Mouse (Mus musculus) neural tube, embryonic 14.5 days (tissue): ENCODE measurements around the gene Terb2. TPM values are rescaled to one million over a fixed set of nuclear protein-coding genes. Genes with fewer than 3 reads are reported as not detected.

ENCODE experiments used
- ATAC-seq: fragments of 200-750 bp; cut with Nextera tagmentation; 2 replicates; pipeline ENCODE4 v1.8.0; 2017; ENCODE audit warnings: low read depth, mild to moderate bottlenecking, moderate TSS enrichment, moderate library complexity
- H3K27ac ChIP-seq: fragments of 300-500 bp; sonication (generic); 2 replicates; pipeline ENCODE4 v1.5.1; 2014; ENCODE audit warnings: low read depth, mild to moderate bottlenecking, control low read depth, low read length, moderate library complexity, mixed read lengths
- H3K27me3 ChIP-seq: fragments of 300-500 bp; sonication (generic); 2 replicates; pipeline ENCODE4 v1.6.1; 2014; ENCODE audit warnings: low read length; ENCODE audit not compliant: control insufficient read depth, insufficient read depth
- H3K36me3 ChIP-seq: fragments of 300-500 bp; sonication (generic); 2 replicates; pipeline ENCODE4 v1.6.1; 2014; ENCODE audit warnings: low read length, mixed read lengths; ENCODE audit not compliant: control insufficient read depth, insufficient read depth
- H3K4me1 ChIP-seq: fragments of 300-500 bp; sonication (generic); 2 replicates; pipeline ENCODE4 v1.6.1; 2014; ENCODE audit warnings: low read length; ENCODE audit not compliant: control insufficient read depth, insufficient read depth
- H3K4me2 ChIP-seq: fragments of 300-500 bp; sonication (generic); 2 replicates; pipeline ENCODE4 v1.6.1; 2014; ENCODE audit warnings: mild to moderate bottlenecking, low read depth, low read length, control low read depth
- H3K4me3 ChIP-seq: fragments of 300-500 bp; sonication (generic); 2 replicates; pipeline ENCODE4 v1.5.1; 2014; ENCODE audit warnings: low read depth, low read length, control low read depth, mixed read lengths
- H3K9ac ChIP-seq: fragments of 300-500 bp; sonication (generic); replicated peaks from 2 replicates; pipeline ENCODE4 v1.6.1; 2014; ENCODE audit warnings: low read depth, mild to moderate bottlenecking, control low read depth, low read length, mixed read lengths
- H3K9me3 ChIP-seq: fragments of 300-500 bp; sonication (generic); 2 replicates; pipeline ENCODE4 v1.6.1; 2016; ENCODE audit warnings: low read length; ENCODE audit not compliant: control insufficient read depth
- WGBS: fragments of 180-500 bp; shearing (Covaris S2); extraction: QIAGEN DNeasy Blood & Tissue Kit; methylation state at CpG from one replicate; pipeline ENCODE4 v1.1.7; 2014; 5-methylcytosine and 5-hydroxymethylcytosine counted together
- polyA plus RNA-seq: library from polyadenylated mRNA; unstranded; fragments of >200 nt; fragmentation: Nextera tagmentation; extraction: Ambion mirVana; gene quantifications from 2 replicates; pipeline ENCODE4 v1.2.1, GENCODE M21; 2014

Gene Terb2
- polyA plus RNA-seq, 1 experiment from 2014 or later: not detected

GRCm38 (mm10) chr2:122233759-122234557 lies 47.9 kb downstream of the Terb2 start:
- Histone ChIP-seq H3K9me3 (no peaks in the 10 kb centered on the region), H3K4me2 (peak overlapping the region; percentile 68), H3K9ac (peak overlapping the region; percentile 53), H3K4me3 (peak overlapping the region; percentile 38), H3K27ac (peak overlapping the region; percentile 65), H3K36me3 (no peaks in the 10 kb centered on the region), H3K4me1 (no peaks in the 10 kb centered on the region), H3K27me3 (no peaks in the 10 kb centered on the region)
- peak; percentile 39 for ATAC-seq
- whole genome bisulfite sequencing: 5% methylated on average over 26 of the region's 26 CpGs

GRCm38 (mm10) chr2:122234611-122235288 lies 48.7 kb downstream of the Terb2 start, which contains the start of gene Sord:
Sord (plus strand) TSS chr2:122234749.
- Histone ChIP-seq H3K4me3 (peak within 1 kb of the TSS; percentile 38), H3K9ac (peak within 1 kb of the TSS; percentile 53), H3K36me3 (no peaks in the 10 kb centered on the region), H3K4me2 (peak within 1 kb of the TSS; percentile 68), H3K27me3 (no peaks in the 10 kb centered on the region), H3K27ac (peak within 1 kb of the TSS; percentile 65), H3K9me3 (no peaks in the 10 kb centered on the region), H3K4me1 (no peaks in the 10 kb centered on the region)
- ATAC-seq: peak; percentile 96
- WGBS: under 1% methylated on average over 35 of the region's 35 CpGs

GRCm38 (mm10) chr2:122235425-122235824 lies 49.4 kb downstream of the Terb2 start:
- H3K4me2 ChIP-seq: peak overlapping the region; percentile 68
- ATAC-seq: no peak
- H3K36me3 ChIP-seq: no peaks in the 10 kb centered on the region
- H3K27ac ChIP-seq: no peak overlapping the region
- H3K4me1 ChIP-seq: no peaks in the 10 kb centered on the region
- H3K27me3 ChIP-seq: no peaks in the 10 kb centered on the region
- no peak overlapping the region for H3K9ac ChIP-seq
- WGBS: 89% methylated on average over 2 of the region's 2 CpGs
- peak overlapping the region; percentile 38; the same call in 1 of the 2 replicates for H3K4me3 ChIP-seq
- no peaks in the 10 kb centered on the region for H3K9me3 ChIP-seq

GRCm38 (mm10) chr2:122236321-122236720 lies 50.2 kb downstream of the Terb2 start:
- ATAC-seq: no peak
- Histone ChIP-seq H3K36me3 (no peaks in the 10 kb centered on the region), H3K4me3 (no peak overlapping the region)

GRCm38 (mm10) chr2:122237891-122238470 lies 51.9 kb downstream of the Terb2 start:
- Histone ChIP-seq H3K9ac (no peak overlapping the region), H3K36me3 (no peaks in the 10 kb centered on the region), H3K9me3 (no peaks in the 10 kb centered on the region), H3K4me3 (no peak overlapping the region), H3K27ac (no peak overlapping the region), H3K27me3 (no peaks in the 10 kb centered on the region), H3K4me2 (no peak overlapping the region), H3K4me1 (no peaks in the 10 kb centered on the region)
- ATAC-seq: no peak
- 85% methylated on average over 2 of the region's 2 CpGs for whole genome bisulfite sequencing

More at GRCm38 (mm10) chr2:122236321-122236720, 50.2 kb downstream of the Terb2 start:
- H3K9ac ChIP-seq: no peak overlapping the region
- H3K4me1 ChIP-seq: no peaks in the 10 kb centered on the region
- no peaks in the 10 kb centered on the region for H3K9me3 ChIP-seq
- no peak overlapping the region for H3K4me2 ChIP-seq
- no peak overlapping the region for H3K27ac ChIP-seq
- H3K27me3 ChIP-seq: no peaks in the 10 kb centered on the region

GRCm38 (mm10) chr2:122240735-122241134 lies 54.7 kb downstream of the Terb2 start:
- Histone ChIP-seq H3K36me3 (no peaks in the 10 kb centered on the region), H3K4me2 (no peak overlapping the region), H3K27ac (no peak overlapping the region), H3K9me3 (no peaks in the 10 kb centered on the region), H3K9ac (no peak overlapping the region), H3K27me3 (no peaks in the 10 kb centered on the region), H3K4me1 (no peaks in the 10 kb centered on the region), H3K4me3 (no peak overlapping the region)
- no peak for ATAC-seq

GRCm38 (mm10) chr2:122241226-122241625 lies 55.2 kb downstream of the Terb2 start:
- Histone ChIP-seq H3K4me3 (no peak overlapping the region), H3K9me3 (no peaks in the 10 kb centered on the region), H3K4me2 (no peak overlapping the region), H3K27ac (no peak overlapping the region), H3K4me1 (no peaks in the 10 kb centered on the region), H3K27me3 (no peaks in the 10 kb centered on the region), H3K36me3 (no peaks in the 10 kb centered on the region), H3K9ac (no peak overlapping the region)
- no peak for ATAC-seq
- WGBS: 90% methylated on average over 4 of the region's 4 CpGs

GRCm38 (mm10) chr2:122241935-122242334 lies 55.9 kb downstream of the Terb2 start:
- no peaks in the 10 kb centered on the region for H3K27me3 ChIP-seq
- H3K27ac ChIP-seq: no peak overlapping the region
- no peaks in the 10 kb centered on the region for H3K4me1 ChIP-seq
- 79% methylated on average over 6 of the region's 6 CpGs for whole genome bisulfite sequencing
- no peaks in the 10 kb centered on the region for H3K36me3 ChIP-seq
- no peak for ATAC-seq
- no peaks in the 10 kb centered on the region for H3K9me3 ChIP-seq
- no peak overlapping the region for H3K4me3 ChIP-seq
- H3K4me2 ChIP-seq: no peak overlapping the region
- no peak overlapping the region for H3K9ac ChIP-seq

- no peaks in the 10 kb centered on the region for H3K27me3 ChIP-seq
- no peak overlapping the region for H3K4me3 ChIP-seq
- ATAC-seq: peak; percentile 79
- no peak overlapping the region for H3K4me2 ChIP-seq
- no peak overlapping the region for H3K27ac ChIP-seq
- no peaks in the 10 kb centered on the region for H3K9me3 ChIP-seq
- H3K36me3 ChIP-seq: no peaks in the 10 kb centered on the region
- H3K4me1 ChIP-seq: no peaks in the 10 kb centered on the region
- H3K9ac ChIP-seq: no peak overlapping the region
- WGBS: 5% methylated on average over 3 of the region's 3 CpGs
Observed at GRCm38 (mm10) chr2:122243671-122244131, 57.6 kb downstream of the Terb2 start.
